Mouse (Mus musculus) gastrocnemius, postnatal 36 days (tissue): ENCODE data around the gene Arid1b. TPM values are rescaled to one million over a fixed set of nuclear protein-coding genes. Genes with fewer than 3 reads are reported as not detected.

Experiments used
- DNase-seq, 2 experiments: peaks; one replicate each; pipeline ENCODE4 v3.0.0; 2022
- intact Hi-C: fragments of 180-260 bp; cut with DNase I; formaldehyde crosslinking; loops from one replicate; pipeline ENCODE4 v1.15.1; 2025
- total RNA-seq, 2 experiments: library from RNA; stranded (reverse); gene quantifications; 2 replicates each; pipeline ENCODE4 v1.2.3; 2021

Arid1b gene
- total RNA-seq, 2 experiments from 2014 or later, result 28.6 to 31.6 TPM

- intact Hi-C loops, result no loop called here
- no peak for DNase-seq
Measured at GRCm38 (mm10) chr17:5052091-5052799, 58.1 kb downstream of the Arid1b start.

- intact Hi-C loops, result no loop called here
- DNase-seq, result no peak
Measured at GRCm38 (mm10) chr17:5052800-5053179, 58.7 kb downstream of the Arid1b start.

GRCm38 (mm10) chr17:5053201-5053600, 59.1 kb downstream of the Arid1b start:
- intact Hi-C loops, result no loop called here
- no peak for DNase-seq

- intact Hi-C loops, result no loop called here
Measured at GRCm38 (mm10) chr17:5055412-5055811, 61.3 kb downstream of the Arid1b start.

GRCm38 (mm10) chr17:5056654-5057053, 62.5 kb downstream of the Arid1b start:
- intact Hi-C loops, result no loop called here
- no peak for DNase-seq

More at GRCm38 (mm10) chr17:5055412-5055811, 61.3 kb downstream of the Arid1b start:
- no peak for DNase-seq

GRCm38 (mm10) chr17:5057286-5057685, 63.2 kb downstream of the Arid1b start:
- no peak for DNase-seq
- intact Hi-C loops, result no loop called here

GRCm38 (mm10) chr17:5057944-5058720, 64.0 kb downstream of the Arid1b start:
- DNase-seq, result peak; percentile 49 to 54
- intact Hi-C loops, result no loop called here

- DNase-seq, result no peak
- intact Hi-C loops, result no loop called here
Measured at GRCm38 (mm10) chr17:5059092-5059601, 65.0 kb downstream of the Arid1b start.

GRCm38 (mm10) chr17:5060515-5061084, 66.5 kb downstream of the Arid1b start:
- DNase-seq, result no peak
- intact Hi-C loops, result no loop called here

- intact Hi-C loops, result no loop called here
- DNase-seq, result no peak
Measured at GRCm38 (mm10) chr17:5061183-5061582, 67.1 kb downstream of the Arid1b start.

GRCm38 (mm10) chr17:5061593-5061992, 67.5 kb downstream of the Arid1b start:
- DNase-seq, result no peak
- intact Hi-C loops, result no loop called here

- no peak for DNase-seq
- intact Hi-C loops, result no loop called here
Measured at GRCm38 (mm10) chr17:5063471-5064176, 69.5 kb downstream of the Arid1b start.

GRCm38 (mm10) chr17:5064777-5065176, 70.6 kb downstream of the Arid1b start:
- intact Hi-C loops, result no loop called here
- DNase-seq, result no peak

- intact Hi-C loops, result no loop called here
- DNase-seq, result no peak
Measured at GRCm38 (mm10) chr17:5065270-5065669, 71.1 kb downstream of the Arid1b start.

- DNase-seq, result no peak
- intact Hi-C loops, result no loop called here
Measured at GRCm38 (mm10) chr17:5066835-5067234, 72.7 kb downstream of the Arid1b start.

- no peak for DNase-seq
- intact Hi-C loops, result no loop called here
Measured at GRCm38 (mm10) chr17:5067264-5067663, 73.1 kb downstream of the Arid1b start.

- intact Hi-C loops, result no loop called here
- DNase-seq, result no peak
Measured at GRCm38 (mm10) chr17:5070399-5070798, 76.3 kb downstream of the Arid1b start.

GRCm38 (mm10) chr17:5072539-5072938, 78.4 kb downstream of the Arid1b start:
- DNase-seq, result no peak
- intact Hi-C loops, result no loop called here

- intact Hi-C loops, result loop anchor here (5.0 kb wide), 1 partner anchor 73 kb away; no protein-coding TSS in a partner anchor
- no peak for DNase-seq
Measured at GRCm38 (mm10) chr17:5074752-5075506, 80.8 kb downstream of the Arid1b start.

- no peak for DNase-seq
- intact Hi-C loops, result loop anchor here (5.0 kb wide), 1 partner anchor 76 kb away; no protein-coding TSS in a partner anchor
Measured at GRCm38 (mm10) chr17:5077996-5078395, 83.9 kb downstream of the Arid1b start.
